Mouse (Mus musculus) right cerebral cortex, postnatal 36 days (tissue): ENCODE measurements around the gene Akt1.

Source experiments
- DNase-seq, 2 experiments: peaks; one replicate each; pipeline ENCODE4 v3.0.0; 2022; ENCODE audit warnings: low spot score in 2 of 2, mixed read lengths in 1 of 2

The Akt1 gene

DNA sequence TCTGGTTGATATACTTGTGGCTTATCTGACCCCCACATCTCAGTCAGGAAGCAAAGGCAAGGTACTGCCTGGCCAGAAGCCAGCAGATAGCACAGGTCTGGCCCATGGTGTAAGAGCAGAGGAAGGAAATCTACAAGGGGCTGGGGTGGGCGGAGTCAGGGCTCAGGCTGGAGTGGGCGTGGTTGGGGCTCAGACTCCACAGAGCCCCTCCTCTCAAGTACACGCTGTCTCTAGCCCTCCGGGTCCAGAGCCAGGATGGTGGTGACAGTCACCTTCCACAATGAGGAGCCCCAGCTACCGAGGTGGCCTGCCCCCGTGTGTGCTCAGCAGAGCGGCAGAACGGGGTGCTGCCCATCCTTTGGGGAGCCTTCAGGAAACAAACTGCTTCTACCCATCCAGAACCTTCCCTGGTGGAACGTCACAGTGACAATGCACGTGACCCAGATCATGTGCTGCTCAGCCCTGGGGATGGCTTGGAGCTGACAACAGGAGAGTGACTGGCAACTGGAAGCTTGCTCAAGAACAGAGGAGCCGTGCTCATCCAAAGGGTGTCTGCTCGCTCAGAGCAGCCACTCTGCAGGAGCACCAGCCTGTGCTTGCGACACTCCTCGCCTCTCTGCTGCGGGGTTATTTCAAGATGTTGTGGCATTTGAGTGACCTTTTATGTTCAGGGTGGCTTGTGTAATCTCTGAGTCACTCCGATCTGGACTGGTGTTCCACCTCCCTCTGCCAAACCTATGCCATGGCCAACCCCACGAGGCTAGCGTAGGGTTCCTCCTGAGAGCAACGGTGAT lies 45.6 kb downstream of the Akt1 start:
- DNase-seq = no peak

DNA sequence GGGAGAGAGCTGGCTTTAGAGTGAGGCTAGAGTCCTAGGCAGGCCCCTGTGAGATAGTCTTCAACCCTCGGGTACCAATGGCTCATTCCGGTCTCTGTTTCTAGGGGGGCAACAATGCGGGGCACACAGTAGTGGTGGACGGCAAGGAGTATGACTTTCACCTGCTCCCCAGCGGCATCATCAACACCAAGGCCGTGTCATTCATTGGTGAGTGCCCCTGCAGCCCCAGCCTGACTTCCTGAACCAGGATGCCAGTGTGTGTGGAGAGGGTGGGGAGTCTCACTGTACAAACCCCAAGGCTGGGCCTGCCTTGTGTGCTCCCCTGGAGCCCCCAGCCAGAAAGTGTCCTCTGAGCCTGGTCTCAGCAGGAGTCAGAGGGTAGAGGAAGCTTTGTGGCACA lies 46.5 kb downstream of the Akt1 start:
- DNase-seq = no peak

DNA sequence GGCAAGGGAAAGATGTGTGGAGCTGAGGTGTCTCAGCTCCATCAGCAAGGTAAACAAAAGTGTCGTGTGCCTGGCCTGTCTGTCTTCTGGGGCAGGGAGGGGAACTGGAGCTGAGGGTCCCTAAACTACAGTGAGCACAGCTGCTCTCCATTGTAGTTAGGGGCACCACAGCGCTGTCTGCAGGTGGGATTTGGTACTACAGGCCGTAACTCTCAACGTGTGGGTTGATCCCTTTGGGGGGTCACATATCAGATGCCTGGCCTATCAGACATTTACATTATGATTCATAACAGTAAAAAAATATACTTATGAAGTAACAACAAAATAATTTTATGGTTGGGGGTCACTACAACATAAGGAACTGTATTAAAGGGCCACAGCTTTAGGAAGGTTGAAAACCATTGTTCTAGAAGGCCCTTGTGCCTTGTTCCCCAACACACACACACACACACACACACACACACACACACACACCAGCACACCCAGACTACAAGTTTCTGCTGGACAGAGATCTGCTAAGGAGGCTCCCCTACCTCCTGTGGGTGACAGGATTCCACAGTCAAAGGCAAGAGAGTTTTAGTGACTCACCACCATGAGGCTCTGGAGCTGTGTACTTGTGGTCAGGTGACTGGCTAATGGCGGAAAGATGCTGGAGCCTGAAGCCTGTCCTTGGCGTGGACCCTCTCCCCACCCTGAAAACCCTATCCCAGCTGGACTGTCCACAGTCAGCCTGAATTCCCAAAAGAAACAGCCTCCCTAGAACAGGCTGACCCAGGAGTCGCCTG lies 47.4 kb downstream of the Akt1 start:
- no peak for DNase-seq

DNA sequence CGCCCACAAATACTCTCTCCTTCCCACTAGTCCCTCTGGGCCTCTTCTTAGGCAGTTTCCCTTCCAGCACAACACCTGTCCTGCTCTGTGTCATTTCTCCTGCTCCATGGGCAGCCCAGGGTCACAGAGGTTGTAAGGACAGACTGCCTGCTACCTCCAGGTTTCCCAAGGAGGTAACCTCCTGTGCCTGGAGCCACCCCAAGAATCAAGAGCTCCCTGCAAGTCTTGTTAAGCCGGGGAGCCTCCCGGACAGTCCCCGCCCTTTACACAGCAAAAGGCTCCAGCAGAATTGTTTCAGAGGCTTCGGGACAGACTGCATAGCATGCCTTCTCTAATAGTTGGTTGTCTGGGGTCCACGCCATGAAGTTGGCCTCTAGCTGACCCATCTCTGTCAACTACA lies 48.2 kb downstream of the Akt1 start:
- no peak for DNase-seq

DNA sequence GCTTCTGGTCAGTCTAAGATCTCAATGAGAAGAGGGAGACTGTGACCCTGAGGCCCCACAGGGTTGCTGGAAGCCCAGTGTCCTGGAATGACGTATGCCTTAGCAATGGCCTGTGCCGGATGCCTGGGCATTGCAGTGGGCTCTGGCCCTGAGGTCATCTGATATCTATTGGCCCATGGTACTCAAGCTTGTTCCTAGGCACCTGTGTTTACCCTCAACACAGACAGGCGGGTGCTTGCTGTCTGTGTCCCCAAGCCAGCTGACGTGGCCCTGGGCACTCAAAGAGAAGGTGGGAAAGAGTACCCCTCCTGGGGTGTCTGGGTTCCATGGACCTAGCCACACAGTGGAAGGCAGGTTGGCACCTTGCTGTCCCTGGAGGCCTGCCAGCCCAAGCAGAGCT lies 49.0 kb downstream of the Akt1 start:
- no peak for DNase-seq

DNA sequence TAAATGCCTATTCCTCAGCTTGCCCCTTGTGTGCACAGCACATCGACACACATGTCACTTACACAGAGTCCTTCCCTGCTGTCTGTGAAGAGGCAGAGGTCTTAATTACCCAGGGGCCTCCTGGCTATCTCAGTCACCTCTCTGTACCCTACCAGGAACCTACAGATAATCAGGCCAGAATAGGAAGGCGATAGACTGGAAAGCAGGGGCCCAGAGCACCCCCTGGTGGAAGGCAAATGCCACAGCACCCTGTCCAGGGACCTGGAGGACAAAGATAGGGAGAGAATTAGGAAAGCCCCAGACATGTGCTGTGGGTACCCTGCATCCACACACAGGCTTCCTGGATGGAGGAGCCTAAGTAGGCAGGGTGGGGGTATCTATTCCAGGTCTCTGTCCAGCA lies 50.9 kb downstream of the Akt1 start:
- no peak for DNase-seq

DNA sequence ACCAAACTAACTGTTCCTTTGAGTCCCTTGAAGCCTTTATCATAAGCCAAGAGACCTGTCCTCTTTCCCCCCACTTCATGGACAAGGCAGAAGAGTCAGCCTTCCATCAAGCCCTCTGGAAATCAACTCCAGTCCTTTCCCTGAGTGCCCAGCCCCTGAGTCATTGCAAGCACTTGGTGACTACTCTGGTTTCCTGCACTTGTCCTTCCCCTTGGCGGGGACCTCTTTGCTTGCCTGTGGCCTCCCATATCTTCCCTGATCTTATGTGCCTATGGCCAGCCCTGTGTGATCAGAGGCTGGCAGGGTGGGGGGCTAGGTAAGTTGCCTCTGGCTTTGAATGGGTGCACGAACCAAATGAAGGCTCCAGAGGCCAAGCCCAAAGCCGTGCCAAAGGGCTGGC lies 52.8 kb downstream of the Akt1 start:
- DNase-seq = no peak

DNA sequence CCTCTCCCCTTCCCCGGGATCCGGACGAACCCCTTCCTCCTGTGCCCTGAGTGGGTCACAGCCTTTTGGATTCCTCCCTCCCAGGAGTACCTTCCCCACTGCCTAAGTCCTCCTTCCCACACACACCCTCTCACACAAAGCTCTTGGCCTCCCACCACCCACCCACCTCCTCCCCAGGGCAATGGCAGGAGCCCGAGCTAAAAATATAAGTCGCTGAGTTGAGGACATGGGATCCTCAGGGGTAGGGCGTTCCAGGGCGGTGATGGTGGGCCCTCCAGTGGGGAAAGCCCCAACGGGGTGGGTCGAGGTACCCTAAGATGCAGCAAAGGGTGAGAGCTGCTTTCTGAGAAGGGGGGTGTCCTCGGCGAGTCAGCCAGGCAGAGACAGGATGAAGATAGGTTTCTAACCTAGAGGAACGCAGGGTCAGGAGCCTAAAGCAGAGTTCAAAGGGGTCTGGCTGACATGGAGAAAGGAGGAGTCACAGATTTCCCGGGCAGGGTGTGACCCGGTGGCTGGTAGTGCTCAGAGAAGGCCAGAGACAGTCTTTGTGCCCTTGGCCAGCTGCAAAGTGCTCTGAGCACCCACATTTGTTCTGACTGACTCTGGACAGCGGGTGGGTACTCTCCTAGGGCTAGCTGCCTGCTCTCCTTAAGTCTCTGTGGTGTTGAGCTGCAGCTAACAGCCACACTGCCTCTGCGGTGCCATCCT lies 54.2 kb downstream of the Akt1 start:
- no peak for DNase-seq

DNA sequence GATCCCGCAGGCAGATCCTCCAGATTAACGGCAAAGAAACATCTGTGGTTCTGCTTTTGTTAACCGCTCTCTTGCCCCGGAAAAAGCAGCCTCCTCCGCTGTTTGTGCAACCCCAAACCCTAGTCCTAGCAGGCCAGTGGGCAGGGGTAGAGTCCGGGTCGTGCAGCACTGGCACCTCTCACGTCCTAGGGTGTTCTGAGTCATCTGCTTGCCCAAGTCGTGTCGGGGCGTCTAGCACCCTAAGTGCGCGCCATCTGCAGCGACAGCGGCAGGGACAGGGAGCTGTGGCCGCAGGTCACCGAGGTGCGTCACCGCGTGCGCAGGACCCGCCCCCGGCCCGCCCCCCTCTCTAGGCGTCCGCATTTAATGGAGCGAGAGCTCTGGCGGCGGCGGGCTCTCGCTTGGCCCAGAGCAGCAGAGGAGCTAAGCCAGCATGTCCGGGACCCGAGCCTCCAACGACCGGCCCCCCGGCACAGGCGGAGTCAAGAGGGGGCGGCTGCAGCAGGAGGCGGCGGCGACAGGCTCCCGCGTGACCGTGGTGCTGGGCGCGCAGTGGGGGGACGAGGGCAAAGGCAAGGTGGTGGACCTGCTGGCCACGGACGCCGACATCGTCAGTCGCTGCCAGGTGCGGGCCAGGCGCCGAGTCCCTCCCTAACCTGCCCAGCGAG lies 54.9 kb downstream of the Akt1 start, which contains the start of gene Adssl1:
Adssl1 (plus strand) TSS at position 360 of the 668 bp plus-strand sequence.
- DNase-seq = no peak

DNA sequence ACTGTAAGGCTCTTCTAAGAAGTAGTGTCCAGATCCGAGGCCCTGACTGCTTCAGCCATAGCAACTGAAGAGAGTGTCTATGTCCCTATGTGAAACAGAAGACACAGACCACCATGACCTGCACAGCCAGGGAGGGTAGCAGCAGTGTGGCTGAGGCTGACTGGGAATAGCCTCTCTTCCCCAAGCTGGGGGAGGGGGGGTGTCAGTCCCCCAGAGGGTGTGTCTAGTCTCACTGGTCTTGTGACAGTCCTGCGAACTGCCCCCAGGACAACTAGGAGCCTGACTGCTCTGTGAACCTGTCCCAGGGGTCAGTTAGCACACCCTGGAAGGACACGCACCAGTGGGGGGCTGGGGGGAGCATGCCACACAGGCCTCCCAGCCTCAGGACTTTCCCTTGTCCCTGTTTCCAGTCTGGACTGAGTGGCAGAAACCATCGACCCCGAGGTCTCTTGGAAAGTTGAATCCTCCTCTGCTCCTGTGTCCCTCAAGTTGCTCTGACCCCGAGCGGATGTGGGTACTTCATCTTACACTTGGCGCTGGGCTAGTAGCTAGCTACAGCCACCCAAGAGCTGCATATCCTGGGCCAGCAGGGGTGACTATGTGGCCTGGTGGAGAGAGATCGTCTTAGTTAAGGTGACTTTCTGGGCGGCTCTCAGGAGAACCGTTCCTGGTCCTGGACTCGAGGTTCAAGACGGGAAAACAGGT lies 55.6 kb downstream of the Akt1 start:
- DNase-seq = no peak

DNA sequence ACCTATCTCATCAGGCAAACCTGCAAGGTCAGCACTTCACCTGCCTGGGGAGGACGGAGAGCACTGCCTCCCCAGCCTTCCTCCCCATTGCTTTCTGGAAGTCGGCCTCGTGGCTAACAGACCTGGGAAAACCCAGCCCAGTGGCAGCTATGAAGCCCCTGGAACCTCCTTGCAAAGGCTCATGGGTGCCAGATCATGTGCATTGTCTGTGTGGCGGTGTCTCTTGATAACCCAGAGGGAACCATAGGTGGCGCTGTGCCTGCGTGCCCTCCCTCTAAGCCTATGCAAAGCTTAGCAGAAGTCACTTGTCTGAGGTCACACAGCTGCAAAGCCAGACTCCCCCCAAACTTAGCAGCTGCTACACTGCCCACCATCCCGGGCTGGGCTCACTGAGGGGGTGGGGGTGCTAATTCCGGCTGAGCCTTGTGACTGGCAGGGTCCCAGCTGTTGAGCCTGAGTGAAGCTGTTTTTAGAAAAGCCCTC lies 56.7 kb downstream of the Akt1 start:
- DNase-seq = peak; percentile 54 to 71

DNA sequence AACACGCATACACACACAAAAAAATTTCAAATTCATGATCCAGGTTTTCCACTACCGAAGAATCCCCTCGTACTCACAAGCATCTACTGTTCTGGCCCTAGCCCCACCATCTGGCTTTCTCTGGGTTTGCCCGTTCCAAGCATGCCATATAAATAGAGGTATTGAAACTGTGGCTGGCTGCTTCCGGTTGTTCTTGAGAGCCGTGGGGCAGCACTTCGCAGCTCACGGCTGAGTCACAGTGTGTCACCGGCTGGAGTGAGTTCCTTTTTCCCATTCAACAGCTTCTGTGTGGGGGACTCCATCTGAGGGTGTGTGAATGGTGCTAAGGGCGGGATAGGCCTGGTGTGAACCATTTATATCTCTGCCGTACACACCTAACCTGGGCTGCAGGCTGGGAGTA lies 57.5 kb downstream of the Akt1 start:
- peak; percentile 83 to 86 for DNase-seq

DNA sequence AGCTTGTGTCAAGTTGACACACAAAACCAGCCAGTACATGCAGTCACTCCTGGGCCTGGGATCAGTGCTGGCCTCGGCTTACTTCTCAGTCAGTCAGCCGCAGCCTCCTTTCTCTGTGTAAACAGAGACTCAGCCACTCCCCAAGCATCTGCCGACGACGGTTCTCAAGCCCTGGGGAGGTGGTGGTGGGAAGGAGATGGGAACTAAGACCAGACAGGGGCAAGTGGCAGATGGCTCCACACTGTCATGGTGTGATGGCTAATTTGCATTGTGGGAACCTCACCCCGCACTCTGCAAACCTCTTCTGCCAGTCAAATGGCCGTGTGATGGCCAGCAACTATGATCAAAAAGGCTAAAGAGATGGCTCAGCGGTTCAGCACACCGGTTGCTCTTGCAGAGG lies 58.0 kb downstream of the Akt1 start:
- DNase-seq = no peak

DNA sequence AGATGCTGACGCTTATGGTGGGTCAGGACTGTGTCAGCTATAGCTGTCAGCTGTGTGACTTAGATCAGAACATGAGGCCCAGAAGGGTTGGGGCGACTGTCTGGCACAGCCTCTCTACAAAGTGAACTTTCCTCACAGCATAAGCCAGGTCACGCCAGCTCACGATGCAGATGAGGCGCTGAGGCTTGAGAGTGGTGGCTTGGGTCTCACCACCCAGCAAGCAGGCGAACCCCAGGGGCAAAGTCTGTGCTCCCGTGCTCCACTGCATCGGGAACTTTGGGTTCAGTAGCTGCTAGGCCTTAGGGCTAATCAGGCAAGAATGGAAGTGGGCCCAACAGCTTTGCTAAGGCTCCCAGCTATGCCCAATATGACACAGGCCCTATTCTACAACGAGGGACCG lies 65.7 kb downstream of the Akt1 start:
- DNase-seq = no peak

DNA sequence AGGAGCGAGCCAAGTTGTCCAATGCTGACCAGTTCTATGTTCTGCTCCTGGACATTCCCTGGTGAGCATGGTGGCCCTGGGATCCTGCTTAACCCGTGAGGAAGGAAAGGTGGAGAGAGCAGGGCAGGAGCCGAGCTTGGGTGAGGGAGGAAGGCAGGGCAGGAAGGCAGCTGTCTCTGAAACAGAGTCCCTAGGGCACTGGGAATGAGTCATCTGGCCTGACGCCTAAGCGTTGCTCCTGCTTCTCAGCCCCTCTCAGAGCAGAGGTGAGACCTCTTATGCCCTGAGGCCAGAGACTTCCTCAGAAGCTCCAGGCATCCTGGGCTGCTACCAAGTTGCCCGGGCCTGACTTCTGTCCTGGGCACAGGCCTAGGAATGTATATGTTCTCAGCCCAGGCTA lies 67.7 kb downstream of the Akt1 start:
- no peak for DNase-seq

DNA sequence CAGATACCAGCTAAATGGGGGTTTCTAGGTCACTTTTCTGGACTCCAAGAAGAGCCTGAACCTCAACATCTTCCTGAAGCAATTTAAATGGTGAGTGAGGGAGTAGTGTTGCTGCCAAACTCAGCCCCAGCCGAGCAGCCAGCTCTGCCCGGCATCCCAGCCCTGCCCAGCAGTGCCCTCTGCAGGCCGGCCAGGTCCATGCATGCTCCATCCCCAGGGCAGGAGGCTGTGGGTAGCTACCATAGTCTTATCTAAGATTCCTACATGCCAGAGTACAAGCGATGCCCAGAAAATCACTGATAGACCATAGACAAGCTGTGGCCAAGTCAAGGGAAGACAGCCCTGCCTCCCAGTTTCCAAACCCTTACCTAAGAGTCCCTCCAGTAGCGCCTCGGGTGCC lies 68.9 kb downstream of the Akt1 start:
- DNase-seq = peak in 1 of 2 experiments; percentile 58

DNA sequence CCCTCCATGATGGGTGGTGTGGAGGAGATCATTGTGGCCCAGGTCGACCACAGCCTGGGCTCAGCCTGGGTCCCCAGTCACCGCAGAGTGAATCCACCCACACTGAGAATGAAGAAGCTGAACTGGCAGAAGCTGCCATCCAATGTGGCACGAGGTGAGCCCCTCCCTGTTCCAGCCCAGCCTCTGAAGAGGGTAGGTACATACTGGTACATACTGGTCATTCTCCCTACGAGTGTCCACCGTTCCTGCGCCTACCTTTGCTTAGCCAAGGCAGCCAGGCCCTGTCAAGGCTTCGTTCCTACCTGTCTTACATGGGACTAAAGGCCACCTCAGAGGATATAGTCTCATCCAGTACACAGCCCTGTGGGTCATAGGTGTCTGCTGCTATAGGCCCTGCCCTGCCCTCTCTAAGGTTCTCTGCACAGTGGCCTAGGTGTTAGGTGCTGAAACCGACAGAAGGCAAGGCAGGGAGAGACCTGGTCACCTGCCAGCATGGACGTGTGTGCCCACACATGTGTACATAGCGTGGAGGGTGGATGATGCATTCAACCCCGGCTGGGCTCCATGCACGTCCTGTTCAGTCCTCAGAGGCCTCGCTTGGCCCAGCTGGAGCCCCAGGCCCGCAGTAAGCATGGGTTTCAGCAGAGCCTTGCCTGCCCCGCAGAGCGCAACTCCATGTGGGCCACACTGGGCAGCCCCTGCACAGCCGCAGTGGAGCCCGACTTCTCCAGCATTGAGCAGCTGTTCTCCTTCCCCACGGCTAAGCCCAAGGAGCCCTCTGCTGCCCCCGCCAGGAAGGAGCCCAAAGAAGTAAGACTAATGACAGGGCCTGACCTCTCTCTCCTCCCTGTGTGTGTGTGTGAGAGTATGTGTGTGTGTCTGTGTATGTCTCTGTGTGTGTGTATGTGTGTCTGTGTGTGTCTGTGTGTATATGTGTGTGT lies 69.7 kb downstream of the Akt1 start:
- DNase-seq = no peak

DNA sequence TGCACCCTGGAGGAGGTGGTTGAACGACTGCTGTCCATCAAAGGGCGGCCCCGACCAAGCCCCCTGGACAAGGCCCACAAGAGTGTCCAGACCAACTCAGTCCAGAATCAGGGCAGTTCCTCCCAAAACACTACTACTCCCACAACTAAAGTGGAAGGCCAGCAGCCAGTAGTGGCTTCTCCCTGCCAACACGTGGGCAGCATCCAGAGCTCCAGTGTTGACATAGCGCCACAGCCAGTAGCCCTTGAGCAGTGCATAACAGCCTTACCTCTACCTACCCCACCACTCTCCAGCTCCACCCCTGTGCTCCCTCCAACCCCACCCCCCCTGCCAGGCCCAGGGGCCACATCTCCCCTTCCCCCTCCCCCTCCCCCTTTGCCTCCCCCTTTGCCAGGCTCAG lies 70.7 kb downstream of the Akt1 start:
- no peak for DNase-seq
